Mouse (Mus musculus) forebrain, embryonic 10.5 days (tissue): ENCODE data around the gene Sugp2. TPM values are rescaled to one million over a fixed set of nuclear protein-coding genes. Genes with fewer than 3 reads are reported as not detected.

Source experiments
- DNase-seq: peaks from one replicate; pipeline ENCODE4 v3.0.0-alpha.2; 2017; ENCODE audit warnings: low spot score; ENCODE audit errors: extremely low spot score
- H3K27ac ChIP-seq: fragments of 300-500 bp; sonication (generic); 2 replicates; pipeline ENCODE4 v1.5.1; 2016; ENCODE audit warnings: mild to moderate bottlenecking
- H3K27me3 ChIP-seq: fragments of 300-500 bp; sonication (generic); 2 replicates; pipeline ENCODE4 v1.6.1; 2016; ENCODE audit warnings: mild to moderate bottlenecking; ENCODE audit not compliant: poor library complexity, severe bottlenecking
- H3K36me3 ChIP-seq: fragments of 300-500 bp; sonication (generic); replicated peaks from 2 replicates; pipeline ENCODE4 v1.6.1; 2016; ENCODE audit warnings: mild to moderate bottlenecking, moderate library complexity
- H3K4me1 ChIP-seq: fragments of 300-500 bp; sonication (generic); 2 replicates; pipeline ENCODE4 v1.6.1; 2016
- H3K4me3 ChIP-seq: fragments of 300-500 bp; sonication (generic); 2 replicates; pipeline ENCODE4 v1.5.1; 2016; ENCODE audit warnings: mild to moderate bottlenecking, moderate library complexity
- H3K9me3 ChIP-seq: fragments of 300-500 bp; sonication (generic); 2 replicates; pipeline ENCODE4 v1.6.1; 2016; ENCODE audit warnings: mild to moderate bottlenecking, moderate library complexity
- WGBS: fragments of 180-500 bp; shearing (Covaris S2); methylation state at CpG from one replicate; pipeline ENCODE4 v1.1.7; 2016; 5-methylcytosine and 5-hydroxymethylcytosine counted together
- polyA plus RNA-seq: library from polyadenylated mRNA; unstranded; fragments of >200 nt; fragmentation: Nextera tagmentation; extraction: Ambion mirVana; gene quantifications from 2 replicates; pipeline ENCODE4 v1.2.1, GENCODE M21; 2016

Gene Sugp2
- polyA plus RNA-seq: 55.7 and 56.7 TPM in 2 replicates

DNA sequence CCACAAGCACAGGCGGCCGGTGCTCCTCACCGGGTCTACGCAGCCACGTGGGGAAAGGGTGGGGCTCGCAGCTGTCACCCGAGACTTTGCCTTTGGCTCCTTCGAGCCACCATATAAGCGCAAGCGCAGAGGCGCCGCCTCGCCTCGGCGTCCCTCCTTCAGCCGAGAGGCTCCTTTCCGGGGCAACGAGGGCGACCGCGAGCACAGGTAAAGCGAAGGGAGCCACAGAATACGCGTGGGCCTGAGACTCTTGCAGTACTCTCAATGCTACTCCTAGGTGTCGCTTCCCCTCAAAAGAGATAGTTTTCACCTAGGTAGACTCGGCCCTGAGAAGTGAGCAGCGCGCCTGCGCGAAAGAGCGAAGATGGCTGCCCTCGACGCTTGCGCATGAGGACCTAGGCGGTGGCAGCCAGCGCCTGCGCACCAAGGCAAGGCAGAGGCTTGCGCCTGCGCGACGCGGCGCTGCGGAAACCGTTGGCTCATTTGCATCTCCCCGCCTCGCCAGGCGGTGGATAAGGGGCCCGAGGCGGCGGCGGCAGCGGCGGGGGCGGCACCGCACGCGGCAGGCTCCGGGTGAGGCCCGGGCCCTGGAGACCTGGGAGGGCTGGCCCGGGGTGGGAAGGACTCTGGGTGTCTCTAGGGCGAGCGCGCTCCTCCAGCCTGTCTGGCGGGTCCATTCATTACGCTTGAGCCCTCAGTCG, at the start of gene Sugp2, which contains the start of gene Armc6:
Sugp2 (plus strand) TSS at position 147 of the 701 bp plus-strand sequence.
Armc6 (minus strand) TSS at position 387 of the 701 bp plus-strand sequence.
- peaks cover 52% of the 10 kb centered on the region for H3K36me3 ChIP-seq
- WGBS: under 1% methylated on average over 67 of the region's 67 CpGs

DNA sequence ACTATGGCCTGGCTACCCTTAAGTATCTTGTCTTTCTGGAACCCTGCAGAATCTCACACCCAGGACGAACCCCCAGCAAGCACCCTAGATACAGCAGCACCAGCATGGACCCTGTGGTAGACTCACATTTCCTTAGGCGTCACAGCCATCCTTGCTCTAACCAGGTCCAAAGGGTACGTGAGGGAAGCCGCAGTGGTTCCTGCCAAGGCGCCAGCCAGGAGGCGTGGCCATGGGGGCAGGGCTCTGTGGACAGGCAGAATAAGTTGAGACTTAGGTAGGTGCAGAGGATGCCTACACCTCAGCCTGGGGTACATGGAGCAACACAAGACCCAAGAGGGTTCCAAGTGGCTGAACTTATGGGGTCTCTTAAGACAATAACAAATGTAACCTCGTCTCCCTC, 45.3 kb upstream of the Sugp2 start:
- Histone ChIP-seq H3K4me1 (peaks cover 27% of the 10 kb centered on the region), H3K27me3 (no peaks in the 10 kb centered on the region), H3K4me3 (no peak overlapping the region), H3K9me3 (no peaks in the 10 kb centered on the region), H3K27ac (no peak overlapping the region), H3K36me3 (0 out of 2 replicates have a peak, but pooled peaks cover 3% of the 10 kb centered on the region)
- WGBS: 69% methylated on average over 7 of the region's 7 CpGs
- DNase-seq: no peak

More for the DNA sequence above, at the start of gene Sugp2, which contains the start of gene Armc6:
- peak; percentile 94 for DNase-seq
- Histone ChIP-seq H3K27me3 (no peaks in the 10 kb centered on the region), H3K9me3 (no peaks in the 10 kb centered on the region), H3K4me3 (peak within 1 kb of the TSS; percentile 80), H3K27ac (peak within 1 kb of the TSS; percentile 94), H3K4me1 (peaks cover 27% of the 10 kb centered on the region)

DNA sequence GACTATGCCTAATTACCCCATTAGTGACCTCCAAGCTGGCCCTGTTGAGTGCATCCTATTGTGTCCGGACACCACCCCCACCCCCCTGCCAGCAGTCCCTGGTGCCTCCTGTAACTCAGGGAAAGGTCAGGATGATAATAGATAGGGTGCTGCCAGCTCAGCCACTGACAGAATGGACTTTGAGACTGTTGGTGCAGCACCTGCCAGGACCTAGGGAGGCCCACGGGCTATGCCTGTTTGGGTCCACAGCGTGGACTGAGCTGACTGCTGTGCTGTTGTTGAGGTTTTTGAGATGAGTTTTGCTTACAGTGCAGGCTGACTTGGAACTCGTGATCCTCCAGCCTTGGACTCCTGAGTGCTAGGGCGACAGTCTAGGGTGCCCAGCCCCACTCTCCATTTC, 40.8 kb upstream of the Sugp2 start:
- 70% methylated on average over 5 of the region's 5 CpGs for WGBS
- Histone ChIP-seq H3K27me3 (no peaks in the 10 kb centered on the region), H3K27ac (no peak overlapping the region), H3K4me3 (no peak overlapping the region), H3K9me3 (no peaks in the 10 kb centered on the region), H3K4me1 (peaks cover 34% of the 10 kb centered on the region), H3K36me3 (no peaks in the 10 kb centered on the region)
- no peak for DNase-seq

DNA sequence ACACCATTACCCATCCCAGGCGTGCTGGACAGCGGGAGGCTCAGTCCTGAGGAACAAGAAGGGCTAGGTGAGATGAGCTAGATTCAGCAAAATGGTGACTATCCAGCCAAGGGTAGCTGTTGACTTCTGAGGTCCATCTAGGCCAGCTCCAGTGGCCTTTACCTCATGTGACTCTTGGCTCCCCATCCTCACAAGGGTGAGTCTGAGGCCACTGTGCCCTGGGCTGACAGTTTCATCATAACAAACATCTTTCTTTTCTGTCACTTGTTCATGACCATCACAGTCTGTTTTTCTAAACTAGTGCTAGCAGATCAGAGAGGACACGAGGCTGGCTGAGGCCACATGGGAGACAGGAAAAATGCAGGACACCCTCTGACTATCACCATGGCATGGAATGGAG, 39.8 kb upstream of the Sugp2 start:
- 81% methylated on average over 3 of the region's 3 CpGs for WGBS
- DNase-seq: no peak
- Histone ChIP-seq H3K4me3 (no peak overlapping the region), H3K4me1 (peaks cover 35% of the 10 kb centered on the region), H3K27ac (no peak overlapping the region), H3K9me3 (no peaks in the 10 kb centered on the region), H3K27me3 (no peaks in the 10 kb centered on the region), H3K36me3 (no peaks in the 10 kb centered on the region)

DNA sequence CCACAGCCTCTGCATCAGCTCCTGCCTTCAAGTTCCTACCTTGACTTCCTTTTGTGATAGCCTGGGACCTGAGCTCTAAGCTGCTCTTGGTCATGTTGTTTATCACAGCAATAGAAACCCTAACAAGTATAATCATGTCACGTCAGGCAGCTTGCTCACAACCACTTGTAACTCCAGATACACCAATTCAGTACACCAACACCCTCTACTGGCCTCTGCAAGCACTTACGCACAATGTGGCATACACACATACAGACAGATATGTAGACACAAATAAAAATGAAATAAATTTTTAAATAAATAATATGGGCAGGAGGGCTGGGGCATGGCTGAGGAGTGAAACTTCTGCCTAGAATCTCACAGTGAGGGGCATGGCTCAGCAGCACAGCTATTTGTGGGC, 38.3 kb upstream of the Sugp2 start:
- Histone ChIP-seq H3K9me3 (no peaks in the 10 kb centered on the region), H3K4me3 (no peak overlapping the region), H3K27ac (no peak overlapping the region), H3K27me3 (no peaks in the 10 kb centered on the region), H3K36me3 (no peaks in the 10 kb centered on the region), H3K4me1 (peaks cover 26% of the 10 kb centered on the region)
- no peak for DNase-seq
- 83% methylated on average over 2 of the region's 2 CpGs for WGBS

DNA sequence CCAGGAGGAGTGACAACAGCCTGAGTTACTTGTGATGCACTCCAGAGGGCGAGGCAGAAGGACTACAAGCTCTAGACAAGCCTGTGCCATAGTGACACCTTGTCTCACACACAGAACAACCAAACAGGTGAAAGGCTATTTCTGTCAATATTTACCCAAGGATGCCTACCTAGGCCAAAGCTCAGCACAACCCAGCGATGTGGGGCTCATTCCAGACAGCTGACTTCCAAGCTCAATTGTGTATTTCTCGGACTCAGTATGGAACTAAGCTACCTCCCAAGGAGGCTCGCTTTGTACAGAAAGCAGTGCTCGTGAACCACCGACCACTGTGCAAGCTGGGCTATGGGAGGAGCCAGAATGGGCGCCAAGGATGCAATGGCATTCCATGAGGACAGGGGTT, 36.4 kb upstream of the Sugp2 start:
- no peak overlapping the region for H3K27ac ChIP-seq
- H3K4me1 ChIP-seq: peaks cover 19% of the 10 kb centered on the region
- H3K27me3 ChIP-seq: no peaks in the 10 kb centered on the region
- no peaks in the 10 kb centered on the region for H3K9me3 ChIP-seq
- WGBS: 58% methylated on average over 7 of the region's 7 CpGs
- H3K4me3 ChIP-seq: no peak overlapping the region
- H3K36me3 ChIP-seq: no peaks in the 10 kb centered on the region
- DNase-seq: no peak

DNA sequence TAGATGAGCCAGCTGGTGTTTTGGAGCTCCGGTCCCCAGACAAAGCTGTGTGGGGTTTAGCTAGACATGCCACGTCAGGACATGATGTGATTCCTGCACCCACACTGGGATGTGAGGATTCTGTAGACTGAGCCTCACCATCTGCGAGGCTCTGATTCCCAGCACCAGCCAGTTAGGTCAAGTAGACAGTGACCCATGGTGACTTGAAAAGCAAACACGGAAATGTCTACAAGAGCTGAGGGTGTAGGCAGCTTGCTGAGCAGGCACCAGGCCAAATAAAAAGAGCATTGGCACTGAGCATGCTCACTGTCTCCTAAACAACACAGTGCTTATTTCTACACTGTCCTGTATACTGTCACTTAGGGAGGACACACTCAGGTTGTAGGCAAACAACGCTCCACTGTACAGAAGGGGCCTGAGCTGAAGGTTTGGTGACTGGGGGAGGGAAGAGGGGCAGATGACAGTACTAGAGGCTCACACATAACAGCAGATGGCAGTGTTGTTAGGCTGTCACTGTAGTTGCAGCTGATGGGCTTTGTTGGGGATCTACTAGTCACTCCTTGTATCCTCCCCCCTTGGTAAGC, 33.8 kb upstream of the Sugp2 start:
- 82% methylated on average over 5 of the region's 5 CpGs for WGBS
- H3K36me3 ChIP-seq: no peaks in the 10 kb centered on the region

DNA sequence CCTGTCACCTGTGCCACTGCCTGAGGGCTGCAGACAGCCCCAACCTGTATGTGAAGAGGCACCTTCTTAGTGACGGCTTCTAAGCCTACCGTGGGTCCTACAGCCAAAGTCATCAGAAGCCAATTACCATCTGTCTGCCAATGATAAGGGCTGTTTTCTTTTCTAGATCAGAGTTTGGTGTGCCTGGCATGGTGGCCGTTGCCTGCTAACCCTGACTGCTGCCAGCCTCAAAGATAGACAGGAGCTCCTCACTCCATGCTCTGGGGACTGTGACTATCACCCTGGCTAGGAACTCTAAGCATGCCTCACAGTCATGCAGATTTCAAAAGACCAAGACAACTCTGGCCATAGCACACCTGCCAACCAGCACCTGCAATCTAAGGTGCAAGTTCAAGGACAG, 32.6 kb upstream of the Sugp2 start:
- 89% methylated on average over 3 of the region's 3 CpGs for WGBS
- Histone ChIP-seq H3K27me3 (no peaks in the 10 kb centered on the region), H3K9me3 (no peaks in the 10 kb centered on the region), H3K4me1 (peaks cover 13% of the 10 kb centered on the region), H3K4me3 (no peak overlapping the region), H3K36me3 (no peaks in the 10 kb centered on the region), H3K27ac (no peak overlapping the region)
- no peak for DNase-seq

More for the DNA sequence above, 33.8 kb upstream of the Sugp2 start:
- Histone ChIP-seq H3K27ac (no peak overlapping the region), H3K4me1 (peaks cover 13% of the 10 kb centered on the region), H3K4me3 (no peak overlapping the region), H3K27me3 (no peaks in the 10 kb centered on the region), H3K9me3 (no peaks in the 10 kb centered on the region)
- no peak for DNase-seq

DNA sequence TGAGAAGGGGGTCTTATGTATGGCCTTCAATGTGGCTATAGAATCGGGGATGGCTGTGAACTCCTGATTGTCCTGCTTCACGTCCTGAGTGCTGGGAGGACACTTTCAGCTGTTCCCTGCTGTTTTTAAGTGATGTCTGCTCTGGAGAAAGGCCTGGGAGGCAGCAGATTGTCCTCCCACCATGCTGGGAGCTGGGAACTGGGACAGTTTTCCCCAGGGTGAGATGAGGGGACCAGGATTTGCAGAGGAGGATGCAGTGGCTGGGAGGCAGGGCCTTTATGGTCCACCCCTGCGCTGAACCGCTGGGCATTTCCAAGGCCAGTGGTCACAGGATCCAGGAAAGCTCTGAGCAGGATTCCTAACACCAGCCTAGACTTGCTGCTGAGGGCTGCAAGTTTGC, 31.0 kb upstream of the Sugp2 start:
- no peaks in the 10 kb centered on the region for H3K36me3 ChIP-seq
- no peak overlapping the region for H3K4me3 ChIP-seq
- H3K27ac ChIP-seq: no peak overlapping the region
- 64% methylated on average over 4 of the region's 4 CpGs for WGBS
- no peaks in the 10 kb centered on the region for H3K27me3 ChIP-seq
- peaks cover 8% of the 10 kb centered on the region for H3K4me1 ChIP-seq
- no peak for DNase-seq
- no peaks in the 10 kb centered on the region for H3K9me3 ChIP-seq

DNA sequence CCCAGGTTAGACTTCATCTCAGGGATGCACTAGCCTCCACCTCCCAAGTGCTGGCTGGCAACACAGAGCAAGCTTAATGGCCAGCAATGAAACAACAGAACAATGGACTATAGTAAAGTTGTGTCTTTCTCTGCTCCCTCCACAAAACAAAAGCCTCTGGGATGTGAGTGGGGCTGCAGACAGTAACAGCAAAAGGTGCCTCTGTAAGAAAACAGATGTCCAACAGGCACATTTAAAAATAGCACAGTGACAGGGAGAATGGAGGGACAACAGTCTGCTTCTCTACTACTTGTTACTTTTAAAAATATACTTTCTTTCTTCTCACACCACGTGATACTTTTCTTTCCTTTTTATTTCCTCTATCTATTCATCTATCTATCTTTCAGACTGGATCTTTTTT, 29.3 kb upstream of the Sugp2 start:
- H3K27me3 ChIP-seq: peaks cover 4% of the 10 kb centered on the region
- H3K27ac ChIP-seq: no peak overlapping the region
- DNase-seq: no peak
- H3K4me1 ChIP-seq: no peaks in the 10 kb centered on the region
- H3K9me3 ChIP-seq: no peaks in the 10 kb centered on the region
- H3K4me3 ChIP-seq: no peak overlapping the region
- no peaks in the 10 kb centered on the region for H3K36me3 ChIP-seq
- WGBS: 63% methylated on average over 1 of the region's 1 CpGs

DNA sequence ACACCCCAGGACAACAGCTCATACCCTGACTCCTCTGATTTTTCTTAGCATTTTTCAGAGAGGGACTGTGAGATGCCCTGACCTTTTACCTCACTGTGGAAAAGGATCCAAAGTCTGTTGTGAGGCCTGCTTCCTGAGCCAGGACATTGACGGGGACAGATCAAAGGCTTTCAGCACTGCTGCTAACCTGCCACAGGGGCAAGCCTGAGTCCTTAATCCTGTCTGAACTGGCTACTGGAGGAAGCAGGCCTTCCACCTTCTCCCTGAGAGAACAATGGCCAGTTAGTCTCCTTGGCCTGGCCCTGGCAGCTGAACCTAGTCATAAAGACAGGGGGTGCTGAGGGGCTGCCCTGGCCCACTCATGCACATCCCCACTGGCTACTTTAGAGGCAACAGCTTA, 25.9 kb upstream of the Sugp2 start:
- 21% methylated on average over 1 of the region's 1 CpGs for WGBS
- H3K27me3 ChIP-seq: peaks cover 24% of the 10 kb centered on the region
- no peak overlapping the region for H3K27ac ChIP-seq
- no peak overlapping the region for H3K4me3 ChIP-seq
- no peak for DNase-seq
- H3K36me3 ChIP-seq: no peaks in the 10 kb centered on the region
- peaks cover 19% of the 10 kb centered on the region for H3K4me1 ChIP-seq
- no peaks in the 10 kb centered on the region for H3K9me3 ChIP-seq

DNA sequence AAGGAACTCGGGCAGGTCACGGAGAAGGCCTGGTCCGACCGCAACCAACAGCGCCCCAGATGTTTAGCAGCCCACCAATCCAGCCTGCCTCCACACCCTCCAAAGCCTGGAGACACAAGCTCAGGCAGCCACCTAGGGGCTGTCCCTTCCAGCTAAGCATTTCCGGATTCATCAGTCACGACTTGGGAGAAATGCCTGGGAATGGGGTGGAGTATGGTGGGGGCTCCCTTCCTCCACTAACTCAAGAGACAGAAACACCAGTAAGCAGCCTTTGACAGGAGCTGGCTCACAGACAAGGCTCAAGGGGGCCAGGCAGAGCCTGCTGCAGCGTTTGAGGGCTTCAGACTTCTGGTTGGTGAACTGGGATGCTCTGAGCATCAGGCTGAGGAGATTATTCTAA, 23.5 kb upstream of the Sugp2 start:
- no peaks in the 10 kb centered on the region for H3K9me3 ChIP-seq
- peaks cover 22% of the 10 kb centered on the region for H3K4me1 ChIP-seq
- no peak overlapping the region for H3K27ac ChIP-seq
- DNase-seq: no peak
- no peaks in the 10 kb centered on the region for H3K36me3 ChIP-seq
- WGBS: 38% methylated on average over 8 of the region's 8 CpGs
- peak overlapping the region; percentile 10; the same call in 1 of the 2 replicates for H3K4me3 ChIP-seq
- peaks cover 24% of the 10 kb centered on the region for H3K27me3 ChIP-seq

DNA sequence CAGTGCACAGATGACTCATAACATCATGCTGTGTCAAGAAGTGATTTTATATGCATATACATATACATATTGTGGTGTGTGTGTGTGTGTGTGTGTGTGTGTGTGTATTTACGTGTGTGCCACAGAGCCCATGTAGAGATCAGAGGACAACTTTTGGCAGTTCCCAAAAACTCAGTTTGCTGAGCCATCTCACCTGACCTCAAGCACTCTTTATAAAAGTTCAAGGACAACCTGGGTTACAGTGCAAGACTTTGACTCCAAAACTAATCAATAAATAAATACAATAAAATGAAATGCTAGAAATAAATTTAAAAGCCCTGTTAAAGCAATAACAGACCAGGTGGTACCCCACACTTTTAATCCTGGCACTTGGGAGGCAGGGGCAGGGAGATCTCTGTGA, 22.8 kb upstream of the Sugp2 start:
- Histone ChIP-seq H3K27ac (no peak overlapping the region), H3K4me1 (peaks cover 22% of the 10 kb centered on the region), H3K4me3 (peak overlapping the region; percentile 60), H3K27me3 (peaks cover 24% of the 10 kb centered on the region), H3K36me3 (no peaks in the 10 kb centered on the region), H3K9me3 (no peaks in the 10 kb centered on the region)
- WGBS: 83% methylated on average over 1 of the region's 1 CpGs
- DNase-seq: no peak
